Mouse (Mus musculus): ENCODE data around the gene Zbtb42.

DNA sequence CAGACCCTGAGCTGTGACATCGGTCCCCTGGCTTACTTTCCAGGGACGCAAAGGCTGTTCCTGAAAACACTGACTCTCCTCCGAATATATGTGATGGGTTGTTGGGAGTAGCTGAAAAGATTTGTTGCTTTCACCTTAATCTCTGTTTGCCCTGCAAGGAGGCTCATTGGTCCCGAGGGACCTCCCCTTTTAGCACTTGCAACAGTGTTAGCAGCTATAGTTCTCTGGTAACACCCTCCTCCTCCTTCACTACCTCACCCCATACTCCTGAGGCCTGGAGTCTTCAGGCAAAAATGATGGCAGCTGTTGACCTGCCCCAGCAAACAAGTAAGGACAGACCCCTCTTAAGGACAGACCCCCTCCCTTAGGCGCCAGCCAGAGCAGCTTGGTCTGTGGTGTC lies 40.4 kb downstream of the Zbtb42 start:
- TF ChIP-seq POLR2A (IDR thresholded peaks at IDR 0.05; ENCODE audit: insufficient read depth, low read depth, low read length) = no peak
- TF ChIP-seq CTCF (IDR thresholded peaks at IDR 0.05) = no peak

Data from heart, adult 2 months (tissue).